Mouse (Mus musculus): Measurements from ENCODE around the gene Taf1c. TPM values are rescaled to one million over a fixed set of nuclear protein-coding genes. Genes with fewer than 3 reads are reported as not detected.

Taf1c gene
- polyA plus RNA-seq, 1 experiment from 2014 or later: 2.7 TPM

DNA sequence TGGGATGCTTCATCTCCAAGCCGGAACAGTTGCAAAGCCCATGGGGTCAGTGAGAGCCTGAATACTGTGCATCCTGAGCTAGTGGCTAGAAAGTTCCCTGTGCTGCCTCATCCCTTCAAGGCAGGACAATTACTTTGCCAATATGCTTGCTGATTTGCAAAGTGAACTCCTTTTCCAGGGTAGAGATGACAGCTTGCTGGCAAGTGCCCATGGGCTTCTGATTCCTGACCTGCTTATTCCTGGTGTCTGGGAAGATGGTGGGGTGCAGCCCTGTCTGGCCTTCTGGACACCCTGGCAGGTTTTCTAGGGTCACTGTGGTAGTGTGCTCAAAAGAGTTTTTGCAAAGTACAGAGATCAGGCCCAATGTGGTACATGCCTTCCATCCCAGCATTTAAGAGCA, 37.9 kb upstream of the Taf1c start:
- H3K27me3 ChIP-seq (ENCODE audit: insufficient read depth, low read length): no peaks in the 10 kb centered on the region
- no peaks in the 10 kb centered on the region for H3K36me3 ChIP-seq (replicated peaks; ENCODE audit: insufficient read depth, low read length)
- H3K4me2 ChIP-seq (ENCODE audit: low read depth, low read length): no peak overlapping the region
- no peaks in the 10 kb centered on the region for H3K4me1 ChIP-seq (ENCODE audit: insufficient read depth)
- H3K4me3 ChIP-seq (ENCODE audit: low read depth, low read length): no peak overlapping the region
- no peak for ATAC-seq
- WGBS (ENCODE audit: insufficient replicate concordance): 96% methylated on average over 1 of the region's 1 CpGs
- no peak for TF ChIP-seq EP300 (IDR thresholded peaks at IDR 0.05; ENCODE audit: low read depth)
- TF ChIP-seq CTCF (IDR thresholded peaks at IDR 0.05; ENCODE audit: low read depth): no peak
- no peaks in the 10 kb centered on the region for H3K9me3 ChIP-seq (ENCODE audit: low read length)
- H3K27ac ChIP-seq (ENCODE audit: low read depth): no peak overlapping the region
- no peak overlapping the region for H3K9ac ChIP-seq (replicated peaks)
- DNase-seq: no peak

DNA sequence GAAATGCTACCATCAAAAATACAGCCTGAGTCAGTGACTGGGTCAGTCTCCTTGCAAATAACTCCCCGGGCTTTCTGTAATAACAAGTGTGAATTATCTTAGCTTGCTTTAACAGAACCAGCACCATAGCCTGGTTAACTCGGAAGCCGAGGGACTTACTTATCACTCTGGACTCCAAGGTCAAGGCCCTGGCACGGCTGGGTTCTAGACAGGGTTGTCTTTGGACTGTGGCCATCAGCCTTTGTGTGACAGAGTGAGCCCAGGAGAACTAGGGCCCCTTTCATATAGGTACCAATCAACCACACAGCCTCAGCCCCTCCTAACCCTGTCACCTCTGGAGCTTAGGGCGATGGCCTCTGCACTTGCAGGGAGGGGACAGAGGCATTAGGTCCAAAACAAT, 36.0 kb upstream of the Taf1c start:
- 57% methylated on average over 5 of the region's 5 CpGs for WGBS (ENCODE audit: insufficient replicate concordance)

DNA sequence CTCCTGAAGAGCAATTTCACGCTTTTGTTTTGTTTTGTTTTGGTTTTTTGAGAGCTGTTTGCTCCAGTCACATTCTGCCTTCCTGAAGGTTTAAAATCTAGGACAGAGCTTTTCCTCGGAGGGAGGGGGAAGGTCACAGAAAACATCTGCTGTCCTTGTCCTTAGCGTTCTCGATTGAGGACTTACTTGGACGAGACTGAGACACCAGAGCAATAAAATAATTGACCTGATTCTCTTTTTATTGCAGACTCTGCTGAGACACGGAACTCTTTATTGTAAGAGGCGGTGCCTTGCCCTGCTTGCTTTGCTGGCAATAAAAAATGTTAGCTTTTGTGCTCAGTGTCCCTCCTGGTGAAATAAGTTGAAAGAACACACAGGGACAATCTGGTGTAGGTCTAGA, 34.8 kb upstream of the Taf1c start:
- Histone ChIP-seq H3K4me1 (ENCODE audit: insufficient read depth) (no peaks in the 10 kb centered on the region), H3K9ac (replicated peaks) (no peak overlapping the region), H3K27me3 (ENCODE audit: insufficient read depth, low read length) (no peaks in the 10 kb centered on the region), H3K36me3 (replicated peaks; ENCODE audit: insufficient read depth, low read length) (no peaks in the 10 kb centered on the region), H3K4me3 (ENCODE audit: low read depth, low read length) (no peak overlapping the region), H3K4me2 (ENCODE audit: low read depth, low read length) (no peak overlapping the region), H3K27ac (ENCODE audit: low read depth) (no peak overlapping the region), H3K9me3 (ENCODE audit: low read length) (no peaks in the 10 kb centered on the region)
- WGBS (ENCODE audit: insufficient replicate concordance): 61% methylated on average over 7 of the region's 7 CpGs
- ATAC-seq (no peak), DNase-seq (no peak)
- no peak for TF ChIP-seq EP300 (IDR thresholded peaks at IDR 0.05; ENCODE audit: low read depth)
- no peak for TF ChIP-seq CTCF (IDR thresholded peaks at IDR 0.05; ENCODE audit: low read depth)

More for the DNA sequence above, 36.0 kb upstream of the Taf1c start:
- DNase-seq (no peak), ATAC-seq (no peak)
- Histone ChIP-seq H3K27ac (ENCODE audit: low read depth) (no peak overlapping the region), H3K36me3 (replicated peaks; ENCODE audit: insufficient read depth, low read length) (no peaks in the 10 kb centered on the region), H3K4me2 (ENCODE audit: low read depth, low read length) (no peak overlapping the region), H3K4me3 (ENCODE audit: low read depth, low read length) (no peak overlapping the region), H3K9ac (replicated peaks) (no peak overlapping the region), H3K4me1 (ENCODE audit: insufficient read depth) (no peaks in the 10 kb centered on the region), H3K27me3 (ENCODE audit: insufficient read depth, low read length) (no peaks in the 10 kb centered on the region), H3K9me3 (ENCODE audit: low read length) (no peaks in the 10 kb centered on the region)
- no peak for TF ChIP-seq CTCF (IDR thresholded peaks at IDR 0.05; ENCODE audit: low read depth)
- TF ChIP-seq EP300 (IDR thresholded peaks at IDR 0.05; ENCODE audit: low read depth): no peak

GRCm38 (mm10) chr8:119638261-119638660, 33.2 kb upstream of the Taf1c start:
- no peaks in the 10 kb centered on the region for H3K9me3 ChIP-seq (ENCODE audit: low read length)
- H3K27me3 ChIP-seq (ENCODE audit: insufficient read depth, low read length): peaks cover 10% of the 10 kb centered on the region; the same call in 1 of the 2 replicates
- no peaks in the 10 kb centered on the region for H3K36me3 ChIP-seq (replicated peaks; ENCODE audit: insufficient read depth, low read length)
- no peak overlapping the region for H3K27ac ChIP-seq (ENCODE audit: low read depth)
- H3K9ac ChIP-seq (replicated peaks): no peak overlapping the region
- TF ChIP-seq CTCF (IDR thresholded peaks at IDR 0.05; ENCODE audit: low read depth) (no peak), EP300 (IDR thresholded peaks at IDR 0.05; ENCODE audit: low read depth) (no peak)
- no peak overlapping the region for H3K4me3 ChIP-seq (ENCODE audit: low read depth, low read length)
- DNase-seq (no peak), ATAC-seq (no peak)
- WGBS (ENCODE audit: insufficient replicate concordance): 75% methylated on average over 6 of the region's 6 CpGs
- no peak overlapping the region for H3K4me2 ChIP-seq (ENCODE audit: low read depth, low read length)
- no peaks in the 10 kb centered on the region for H3K4me1 ChIP-seq (ENCODE audit: insufficient read depth)

- DNase-seq (no peak), ATAC-seq (no peak)
- H3K4me3 ChIP-seq (ENCODE audit: low read depth, low read length): no peak overlapping the region
- H3K9ac ChIP-seq (replicated peaks): no peak overlapping the region
- H3K9me3 ChIP-seq (ENCODE audit: low read length): no peaks in the 10 kb centered on the region
- no peak overlapping the region for H3K27ac ChIP-seq (ENCODE audit: low read depth)
- H3K4me2 ChIP-seq (ENCODE audit: low read depth, low read length): no peak overlapping the region
- WGBS (ENCODE audit: insufficient replicate concordance): 76% methylated on average over 4 of the region's 4 CpGs
- no peaks in the 10 kb centered on the region for H3K4me1 ChIP-seq (ENCODE audit: insufficient read depth)
- TF ChIP-seq EP300 (IDR thresholded peaks at IDR 0.05; ENCODE audit: low read depth) (no peak), CTCF (IDR thresholded peaks at IDR 0.05; ENCODE audit: low read depth) (no peak)
- H3K27me3 ChIP-seq (ENCODE audit: insufficient read depth, low read length): peaks cover 17% of the 10 kb centered on the region; the same call in 1 of the 2 replicates
- H3K36me3 ChIP-seq (replicated peaks; ENCODE audit: insufficient read depth, low read length): no peaks in the 10 kb centered on the region
These were observed 32.4 kb upstream of the Taf1c start for GRCm38 (mm10) chr8:119637381-119637780.

DNA sequence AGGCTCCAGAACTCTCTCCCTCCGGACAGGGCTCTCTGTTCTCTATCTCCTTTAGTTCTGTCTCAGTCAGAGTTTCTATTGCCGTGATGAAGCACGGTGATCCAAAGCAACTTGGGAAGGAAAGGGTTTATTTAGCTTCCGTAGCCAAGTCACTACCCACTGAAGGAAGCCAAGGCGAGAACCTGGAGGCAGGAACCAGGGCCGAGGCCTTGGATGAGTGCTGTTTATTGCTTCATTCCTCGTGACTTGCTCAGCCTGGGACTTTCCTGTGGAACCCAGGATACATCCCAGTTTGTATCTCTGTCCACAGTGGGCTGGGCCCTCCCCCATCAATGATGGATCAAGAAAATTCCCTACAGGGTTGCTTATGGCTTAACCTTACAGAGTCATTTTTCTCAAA, 31.7 kb upstream of the Taf1c start:
- Histone ChIP-seq H3K27me3 (ENCODE audit: insufficient read depth, low read length) (peaks cover 21% of the 10 kb centered on the region; the same call in 1 of the 2 replicates), H3K36me3 (replicated peaks; ENCODE audit: insufficient read depth, low read length) (no peaks in the 10 kb centered on the region), H3K4me2 (ENCODE audit: low read depth, low read length) (no peak overlapping the region), H3K27ac (ENCODE audit: low read depth) (no peak overlapping the region), H3K4me3 (ENCODE audit: low read depth, low read length) (no peak overlapping the region), H3K9me3 (ENCODE audit: low read length) (no peaks in the 10 kb centered on the region), H3K9ac (replicated peaks) (no peak overlapping the region), H3K4me1 (ENCODE audit: insufficient read depth) (no peaks in the 10 kb centered on the region)
- 53% methylated on average over 7 of the region's 7 CpGs for WGBS (ENCODE audit: insufficient replicate concordance)
- no peak for ATAC-seq
- TF ChIP-seq EP300 (IDR thresholded peaks at IDR 0.05; ENCODE audit: low read depth) (no peak), CTCF (IDR thresholded peaks at IDR 0.05; ENCODE audit: low read depth) (no peak)
- DNase-seq: no peak

- TF ChIP-seq EP300 (IDR thresholded peaks at IDR 0.05; ENCODE audit: low read depth) (no peak), CTCF (IDR thresholded peaks at IDR 0.05; ENCODE audit: low read depth) (no peak)
- no peaks in the 10 kb centered on the region for H3K36me3 ChIP-seq (replicated peaks; ENCODE audit: insufficient read depth, low read length)
- no peaks in the 10 kb centered on the region for H3K4me1 ChIP-seq (ENCODE audit: insufficient read depth)
- no peak overlapping the region for H3K4me3 ChIP-seq (ENCODE audit: low read depth, low read length)
- H3K27me3 ChIP-seq (ENCODE audit: insufficient read depth, low read length): peaks cover 21% of the 10 kb centered on the region; the same call in 1 of the 2 replicates
- H3K9me3 ChIP-seq (ENCODE audit: low read length): no peaks in the 10 kb centered on the region
- no peak overlapping the region for H3K9ac ChIP-seq (replicated peaks)
- WGBS (ENCODE audit: insufficient replicate concordance): 52% methylated on average over 2 of the region's 2 CpGs
- H3K4me2 ChIP-seq (ENCODE audit: low read depth, low read length): no peak overlapping the region
- no peak for ATAC-seq
- H3K27ac ChIP-seq (ENCODE audit: low read depth): no peak overlapping the region
- no peak for DNase-seq
These were observed 30.9 kb upstream of the Taf1c start for GRCm38 (mm10) chr8:119635958-119636357.

Data from liver, postnatal 0 days (tissue).